Mouse (Mus musculus) layer of hippocampus, adult 9-10 months (tissue): ENCODE data around the gene Clic6.
A peak's percentile ranks its signal among the peaks of the same experiment; 100 is the strongest.

ENCODE experiments used
- DNase-seq: peaks from one replicate; pipeline ENCODE4 v3.0.0; 2022; ENCODE audit warnings: low spot score

Gene Clic6

DNA sequence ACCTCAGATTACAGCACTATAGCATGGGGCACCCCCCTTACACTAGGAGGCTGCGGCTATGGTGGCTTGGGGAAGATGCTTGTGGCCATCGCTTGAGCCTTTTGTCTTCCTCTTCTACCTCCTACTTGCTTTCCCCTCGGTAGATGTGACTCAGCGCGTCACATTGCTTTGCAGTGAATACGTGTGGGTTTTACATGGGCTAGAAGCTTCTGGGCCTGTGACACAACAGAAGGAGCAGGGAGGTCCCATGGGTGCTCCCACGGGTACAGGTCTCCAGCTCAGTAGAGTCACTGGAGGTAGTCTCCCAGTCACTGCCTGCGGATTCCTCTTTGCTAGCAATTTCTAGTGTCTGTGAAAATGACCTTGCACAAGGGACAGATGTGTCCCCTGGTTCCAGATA lies 39.1 kb downstream of the Clic6 start:
- no peak for DNase-seq

DNA sequence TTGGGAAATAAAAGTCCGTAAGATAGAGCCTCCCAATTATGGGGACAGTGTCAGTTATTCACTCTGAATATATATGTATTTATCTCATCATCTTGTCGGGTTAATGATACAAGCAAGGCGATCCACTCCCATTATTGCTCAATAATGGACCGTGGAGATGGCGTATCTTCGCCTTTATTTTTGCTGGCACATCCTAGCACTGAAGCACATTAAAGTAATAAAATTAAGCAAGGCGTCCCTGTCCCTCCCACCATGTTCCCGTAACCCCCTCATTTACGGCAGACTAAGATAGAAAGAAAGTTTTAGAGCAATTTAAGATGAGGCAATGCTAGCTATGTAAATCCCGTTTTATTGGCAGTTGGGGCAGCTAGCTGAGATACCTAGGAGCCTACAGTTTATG lies 40.4 kb downstream of the Clic6 start:
- DNase-seq, result no peak

DNA sequence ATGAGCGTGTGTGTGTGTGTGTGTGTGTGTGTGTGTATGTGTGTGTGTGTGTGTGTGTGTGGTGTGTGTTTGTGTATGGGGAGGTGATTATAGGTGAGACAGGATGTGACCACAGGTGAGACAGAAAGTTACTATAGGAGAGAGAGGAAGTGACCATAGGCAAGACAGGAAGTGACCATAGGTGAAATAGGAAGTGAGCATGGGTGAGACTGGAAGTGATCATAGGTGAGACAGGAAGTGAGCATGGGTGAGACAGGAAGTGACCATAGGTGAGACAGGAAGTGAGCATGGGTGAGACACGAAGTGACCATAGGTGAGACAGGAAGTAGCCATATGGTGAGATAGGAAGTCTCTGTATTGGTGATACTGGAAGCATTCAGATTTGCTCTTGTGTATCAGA lies 49.7 kb downstream of the Clic6 start:
- DNase-seq, result no peak

DNA sequence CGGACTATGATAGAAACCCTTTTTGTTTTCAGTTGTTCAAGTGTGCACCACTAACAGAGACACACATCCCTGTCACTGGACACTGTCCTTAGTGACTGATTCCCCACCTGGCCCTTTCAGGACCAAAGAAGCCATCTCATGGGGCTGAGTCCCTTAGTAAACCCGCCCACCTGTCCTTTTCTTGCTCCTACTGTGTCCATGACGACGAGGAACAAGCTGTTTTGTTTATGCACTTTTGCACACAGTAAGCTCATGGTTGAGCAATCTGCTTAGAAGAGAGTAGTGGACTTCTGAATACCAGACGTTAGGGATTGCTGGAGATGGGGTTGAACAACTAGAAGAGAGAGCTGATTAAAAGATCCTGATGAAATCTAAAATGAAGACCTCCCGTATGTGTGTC lies 52.8 kb downstream of the Clic6 start:
- DNase-seq, result no peak

DNA sequence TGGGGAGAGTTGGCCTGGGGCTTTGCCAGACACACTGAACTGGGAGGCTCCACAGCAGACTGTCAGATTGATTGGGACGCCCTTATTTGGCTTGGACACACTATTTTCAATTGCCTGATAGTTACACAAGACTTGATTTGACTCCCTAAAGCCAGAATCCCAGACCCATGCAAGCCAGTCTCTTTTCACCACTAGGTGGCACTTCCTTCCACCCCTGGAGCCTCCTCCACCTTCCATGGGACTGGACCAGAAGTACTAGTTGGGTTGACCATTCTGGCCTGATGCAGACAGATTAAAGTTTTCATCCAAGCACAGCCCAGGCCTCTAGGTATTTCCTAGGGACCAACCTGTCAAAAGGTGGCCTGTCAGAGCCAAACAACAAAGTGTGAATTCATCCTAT lies 58.7 kb downstream of the Clic6 start:
- DNase-seq, result no peak

DNA sequence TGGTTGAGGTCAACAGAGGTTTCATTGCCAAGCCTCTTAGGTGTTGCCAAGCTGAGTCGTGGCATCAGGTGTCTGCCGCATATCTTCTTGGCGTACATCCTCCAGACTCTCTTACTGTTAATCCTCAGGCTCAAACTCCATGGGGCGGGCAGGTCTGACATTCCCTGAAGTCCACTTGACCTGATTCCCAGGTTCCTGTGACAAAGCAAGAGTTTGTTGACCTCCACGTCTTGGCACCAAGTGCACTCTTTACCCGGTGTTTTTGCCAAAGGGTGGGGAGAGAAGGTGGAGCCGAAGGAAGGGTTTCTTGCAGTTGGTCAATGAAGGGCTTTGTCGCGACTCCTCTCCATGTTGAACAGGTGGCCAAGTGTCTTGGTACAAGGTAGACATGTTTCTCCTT lies 63.1 kb downstream of the Clic6 start:
- no peak for DNase-seq

DNA sequence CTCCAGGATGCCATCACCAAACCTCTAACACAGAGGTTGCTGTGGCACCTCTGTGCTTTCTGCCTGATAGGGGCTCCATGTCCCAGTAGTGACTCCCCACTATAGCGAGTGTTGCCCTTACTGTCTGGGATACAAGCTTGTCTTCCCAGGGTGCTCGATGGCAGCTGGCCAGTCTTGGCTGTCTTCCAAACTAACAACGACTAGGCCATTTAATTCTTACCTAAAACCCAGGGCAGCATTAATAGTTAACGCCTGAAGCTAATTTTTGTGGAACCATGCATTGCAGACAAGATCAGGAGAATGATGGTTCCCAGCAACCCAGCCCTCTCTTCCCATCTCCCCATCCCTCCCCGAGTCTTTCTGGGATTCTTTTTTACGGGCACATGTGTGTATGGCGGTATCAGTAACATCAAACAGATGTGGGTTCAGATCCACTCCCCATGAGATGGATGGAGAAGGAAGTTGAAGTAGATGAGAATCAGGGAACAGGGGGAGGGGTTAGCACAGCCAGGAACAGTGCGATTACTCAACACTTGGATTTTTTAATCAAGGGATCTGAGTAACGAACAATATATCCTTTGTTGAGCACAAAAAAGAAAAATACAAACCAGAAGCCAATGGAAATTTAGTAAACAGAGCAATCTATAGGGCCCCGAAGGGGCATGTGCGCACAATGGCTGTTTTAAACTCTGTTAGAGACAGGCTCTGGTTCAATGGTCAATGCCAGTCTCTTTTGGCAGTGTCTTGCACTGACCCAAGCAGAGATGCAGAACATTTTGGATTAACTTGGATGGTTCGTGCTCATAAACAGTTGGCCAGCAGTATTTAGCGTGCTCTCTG lies 66.0 kb downstream of the Clic6 start:
- no peak for DNase-seq

DNA sequence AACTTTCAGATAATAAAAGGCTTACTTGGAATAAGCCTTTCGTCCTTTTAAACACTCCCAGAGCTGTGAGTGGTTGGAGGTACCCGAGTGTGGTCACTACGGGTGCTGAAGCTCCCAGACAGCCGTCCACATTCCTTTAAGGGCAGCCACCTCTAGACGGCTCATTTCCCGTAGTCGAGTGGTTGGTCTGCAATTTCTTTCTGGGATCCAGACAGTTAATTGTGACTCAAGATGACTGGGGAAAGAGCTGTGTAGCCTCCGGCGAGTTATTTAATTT lies 66.5 kb downstream of the Clic6 start:
- DNase-seq, result no peak

DNA sequence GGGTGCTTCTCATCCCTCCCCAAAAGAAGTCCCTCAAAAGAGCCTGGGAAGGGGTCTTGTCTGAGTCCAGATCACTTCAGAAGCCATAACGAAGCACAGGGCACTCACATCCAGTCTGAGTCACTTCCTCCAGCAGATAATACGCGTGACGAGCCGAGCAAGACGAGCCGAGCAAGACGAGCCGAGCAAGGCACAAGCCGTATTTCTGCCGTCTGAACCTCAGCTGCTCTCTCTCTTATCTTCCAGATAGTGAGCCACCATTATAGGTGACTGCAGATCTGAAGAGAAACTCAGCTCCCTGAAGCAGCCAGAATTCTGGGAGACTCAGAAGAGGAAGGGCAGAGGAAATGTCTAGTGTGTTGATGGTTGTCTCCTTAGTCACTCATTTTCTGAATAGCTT lies 67.3 kb downstream of the Clic6 start:
- DNase-seq, result no peak

DNA sequence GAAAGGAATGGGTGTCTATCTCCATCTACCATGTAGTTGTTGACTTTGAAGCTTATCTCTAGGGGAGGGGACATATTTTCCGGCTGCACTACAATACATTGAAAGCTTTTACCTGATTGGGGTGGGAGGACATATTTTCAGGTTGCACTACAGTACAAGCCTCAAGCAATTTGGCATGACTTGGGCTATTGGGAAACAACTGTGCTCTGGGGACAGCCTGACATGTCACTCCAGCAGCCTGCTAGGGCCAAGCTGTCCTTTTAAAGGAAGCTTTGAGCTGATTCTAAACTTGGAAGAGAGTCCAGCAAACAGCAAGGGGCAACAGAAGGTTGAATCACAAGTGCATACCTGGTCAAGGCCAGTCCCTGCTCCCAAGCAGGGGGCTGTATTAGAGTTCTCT lies 69.5 kb downstream of the Clic6 start:
- no peak for DNase-seq

DNA sequence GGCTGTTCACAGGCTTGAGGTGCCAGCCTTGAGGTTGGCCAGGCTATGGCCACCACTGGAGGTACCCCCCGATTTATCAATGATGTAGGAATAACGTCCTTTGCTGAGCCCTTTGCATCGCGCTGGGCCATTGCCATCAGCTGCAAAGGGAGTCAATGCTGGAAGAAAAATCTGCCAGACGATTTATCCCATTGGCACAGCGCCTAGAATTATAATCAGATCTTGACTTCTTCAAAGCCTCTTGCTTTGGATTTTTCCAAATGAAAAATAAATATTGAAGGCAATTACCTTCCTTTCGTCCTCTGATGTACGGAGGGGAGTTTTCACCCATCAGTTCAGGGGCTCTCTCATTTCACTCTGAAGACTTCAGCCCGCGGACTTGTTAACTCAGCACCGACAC lies 79.8 kb downstream of the Clic6 start:
- DNase-seq, result no peak

DNA sequence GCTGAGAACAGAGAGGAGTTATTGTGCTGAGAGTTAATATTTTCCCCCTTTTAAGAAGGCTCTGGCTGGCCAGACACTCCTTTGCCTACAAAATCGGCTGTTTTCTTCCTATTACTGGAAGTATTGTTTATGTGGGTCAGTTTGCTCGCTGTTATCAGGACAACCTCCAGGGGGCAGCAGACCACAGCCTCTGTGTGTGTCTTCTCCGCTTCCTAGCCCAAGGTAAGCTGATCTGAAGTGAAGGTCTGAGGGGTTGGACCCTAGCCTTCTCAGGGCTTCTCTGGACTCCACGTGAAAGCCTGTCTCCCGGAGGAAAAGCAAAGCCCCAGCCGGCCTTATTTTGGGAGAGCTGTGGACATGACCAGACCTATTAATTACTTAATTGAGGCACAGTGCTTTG lies 80.2 kb downstream of the Clic6 start:
- peak; percentile 95 for DNase-seq

DNA sequence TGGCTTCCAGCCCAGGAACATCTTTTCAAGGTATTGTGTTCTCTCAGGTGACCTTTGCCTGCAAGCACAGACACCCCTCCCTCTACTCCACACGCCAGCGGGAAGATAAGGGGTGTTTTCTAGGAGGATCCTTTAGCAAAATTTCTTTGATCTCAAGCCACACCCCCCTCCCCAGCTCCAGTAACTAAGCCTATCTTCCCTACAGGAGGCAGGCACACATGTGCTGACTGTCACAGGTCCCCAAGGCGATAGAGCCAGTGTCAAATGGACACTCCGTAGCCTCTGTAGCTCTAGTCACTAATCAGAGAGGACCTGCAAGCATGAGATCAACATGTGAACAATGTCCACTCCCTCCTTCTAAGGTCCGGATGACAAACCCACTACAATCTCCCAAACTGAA lies 80.6 kb downstream of the Clic6 start:
- no peak for DNase-seq

DNA sequence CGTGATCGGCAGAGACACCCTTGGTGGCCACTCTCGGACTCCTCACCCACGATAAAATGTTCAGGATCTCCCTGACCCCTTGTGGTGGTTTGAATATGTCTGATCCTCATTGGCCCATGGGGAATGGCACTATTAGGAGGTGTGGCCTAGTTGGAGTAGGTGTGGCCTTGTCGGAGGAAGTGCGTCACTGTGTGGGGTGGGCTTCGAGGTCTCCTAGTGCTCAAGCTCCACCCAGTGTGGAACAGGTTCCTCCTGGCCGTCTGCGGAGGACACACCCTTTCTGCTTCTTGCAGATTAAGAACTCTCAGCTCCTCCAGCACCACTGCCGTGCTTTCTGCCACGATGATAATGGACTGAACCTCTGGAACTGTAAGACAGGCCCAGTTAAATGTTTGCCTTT lies 85.7 kb downstream of the Clic6 start:
- DNase-seq, result no peak

DNA sequence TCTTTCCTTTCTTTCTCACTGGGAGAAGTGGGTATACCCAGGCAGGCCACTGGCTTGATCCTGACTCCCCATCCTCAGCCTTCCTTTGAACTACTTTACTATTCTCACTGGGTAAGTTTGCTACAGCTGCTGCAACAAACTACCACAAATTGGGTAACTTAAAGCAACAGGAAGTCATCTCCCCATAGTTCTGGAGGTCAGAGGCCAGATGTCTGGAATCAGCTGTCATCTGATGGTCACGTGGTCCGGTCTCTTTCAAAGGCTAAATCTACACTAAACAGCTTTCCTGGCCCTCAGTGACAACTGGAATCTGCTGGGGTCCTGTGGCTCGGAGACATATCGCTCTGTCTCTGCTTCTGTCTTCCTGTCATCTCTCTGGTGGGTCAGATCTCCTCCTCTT lies 87.7 kb downstream of the Clic6 start:
- DNase-seq, result no peak

DNA sequence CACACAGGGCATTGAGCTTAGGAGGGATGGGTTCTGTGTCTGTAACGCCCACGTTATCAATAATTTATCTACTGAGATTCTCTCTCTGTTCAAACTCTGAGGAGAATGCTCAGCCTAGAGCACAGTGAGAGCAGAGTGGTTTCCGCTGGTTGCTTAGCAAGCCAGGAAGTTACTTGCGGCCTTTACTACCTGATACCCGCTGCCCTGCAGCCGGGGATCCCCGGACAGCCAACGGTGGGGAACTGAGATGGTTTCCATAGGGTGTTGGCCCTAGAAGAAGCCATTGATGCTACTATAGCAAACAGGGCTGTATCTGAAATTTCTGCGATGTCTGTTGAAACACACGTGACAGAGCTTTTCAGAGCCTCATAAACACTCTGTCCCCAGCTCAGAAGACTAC lies 90.3 kb downstream of the Clic6 start:
- no peak for DNase-seq

DNA sequence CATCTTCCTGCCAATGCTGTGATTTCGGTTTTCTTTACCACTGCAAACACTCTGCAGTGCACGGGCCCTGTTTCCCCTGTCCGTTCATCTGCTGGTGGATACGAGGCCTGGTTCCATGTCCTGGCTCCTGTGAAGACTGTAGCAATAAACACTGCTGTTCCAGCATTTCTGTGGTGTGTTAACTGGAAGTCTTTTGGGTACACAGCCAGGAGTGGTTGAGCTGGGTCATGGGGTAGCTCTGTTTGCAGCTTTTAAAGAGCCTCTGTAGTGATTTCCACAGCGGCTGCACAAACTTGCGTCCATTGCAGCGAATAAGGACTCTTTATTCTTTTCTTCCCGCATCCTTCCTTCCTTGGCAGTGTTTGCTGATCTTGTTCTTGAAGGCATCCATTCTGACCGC lies 91.8 kb downstream of the Clic6 start:
- no peak for DNase-seq

DNA sequence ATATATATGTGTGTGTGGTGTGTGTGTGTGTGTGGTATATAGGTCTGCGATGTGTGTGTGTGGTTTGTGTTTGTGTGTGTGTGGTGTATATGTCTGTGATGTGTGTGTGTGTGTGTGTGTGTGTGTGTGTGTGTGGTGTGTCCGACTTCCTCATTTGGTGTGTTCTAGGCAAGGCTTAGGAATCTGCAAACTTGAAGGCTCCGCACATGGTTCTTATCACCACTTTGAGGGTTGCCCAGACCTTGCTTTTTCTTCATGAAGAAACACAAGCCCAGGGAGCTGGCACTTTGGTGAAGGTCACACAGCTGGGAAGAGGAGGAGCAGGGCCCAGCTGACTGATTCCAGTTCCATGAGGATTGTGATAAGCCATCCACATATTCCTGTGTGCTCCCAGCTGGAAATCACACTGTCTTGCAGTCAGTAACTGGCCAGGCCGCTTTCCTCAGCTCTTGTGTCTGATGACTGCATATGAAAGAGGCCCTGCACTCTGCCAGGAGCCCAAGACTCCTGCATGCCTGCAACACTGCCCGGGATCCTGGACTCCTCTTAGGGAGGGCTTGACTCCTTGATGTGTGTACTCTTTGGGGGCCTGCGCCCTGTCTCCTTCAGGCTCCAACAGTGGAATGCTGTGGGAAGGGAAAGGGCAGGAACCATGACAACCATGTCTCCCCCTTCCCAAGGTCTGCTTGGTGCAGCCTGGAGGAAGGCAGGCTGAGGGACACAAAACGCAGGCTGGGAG lies 93.5 kb downstream of the Clic6 start:
- DNase-seq, result no peak

DNA sequence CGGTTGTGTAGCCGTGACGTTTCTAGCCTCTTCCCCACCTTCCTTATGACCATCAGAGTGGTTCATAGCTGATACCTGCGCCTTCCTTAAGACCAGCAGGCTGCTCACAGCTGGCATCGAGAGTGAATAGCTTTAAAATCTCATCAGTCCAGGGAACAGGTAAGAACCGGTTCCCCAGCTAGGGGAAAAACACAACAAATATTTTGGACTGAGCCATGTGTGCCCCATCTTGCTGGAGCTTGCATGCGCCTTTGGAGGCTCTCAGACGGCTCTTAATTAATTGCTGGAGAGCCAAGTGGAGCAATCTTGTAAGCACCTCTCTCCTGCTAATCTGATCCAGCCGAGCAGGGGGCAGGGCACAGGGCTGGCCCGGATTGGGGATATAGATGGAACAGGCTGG lies 95.4 kb downstream of the Clic6 start:
- DNase-seq, result no peak

DNA sequence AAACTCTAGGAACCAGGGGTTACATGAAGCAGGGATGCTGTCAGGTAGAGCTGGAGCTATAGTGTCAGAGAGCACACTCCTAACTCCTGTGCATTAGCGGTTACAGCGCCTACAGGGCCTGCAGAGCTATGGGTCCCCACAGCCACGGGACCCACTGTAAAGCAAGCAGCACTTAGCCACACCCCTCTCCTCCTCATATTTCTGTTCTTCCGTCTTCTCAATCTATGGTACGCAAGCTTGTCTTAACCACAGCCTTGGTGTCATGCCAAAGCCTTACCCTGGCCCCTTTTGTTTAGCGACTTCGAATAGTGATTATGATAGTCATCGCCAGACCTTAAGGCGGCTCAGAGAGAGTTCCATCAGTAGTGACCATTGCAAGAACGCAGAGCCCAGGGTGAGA lies 96.2 kb downstream of the Clic6 start:
- DNase-seq, result no peak

DNA sequence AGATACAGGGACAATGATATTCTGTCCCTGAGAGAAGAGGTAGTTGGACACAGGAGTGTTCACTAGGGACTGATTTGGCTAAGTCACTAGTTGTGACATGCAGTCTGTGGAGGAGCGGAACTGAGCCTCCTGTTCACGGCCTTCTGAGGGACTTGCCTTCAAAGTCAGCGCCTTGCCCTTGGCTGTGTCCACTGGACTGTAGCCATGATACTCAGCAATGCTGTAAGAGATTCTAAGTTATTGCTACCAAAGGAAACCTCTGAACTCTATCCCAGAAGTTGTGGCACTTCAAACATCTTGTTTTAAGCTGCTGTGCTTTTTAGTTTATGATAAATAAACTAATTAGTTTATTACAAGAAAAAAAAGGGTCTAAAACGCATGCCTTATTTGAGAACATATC lies 102.3 kb downstream of the Clic6 start:
- no peak for DNase-seq
